9 mouse cellular contexts compared by ENCODE assay signal in the genomic region with DNA sequence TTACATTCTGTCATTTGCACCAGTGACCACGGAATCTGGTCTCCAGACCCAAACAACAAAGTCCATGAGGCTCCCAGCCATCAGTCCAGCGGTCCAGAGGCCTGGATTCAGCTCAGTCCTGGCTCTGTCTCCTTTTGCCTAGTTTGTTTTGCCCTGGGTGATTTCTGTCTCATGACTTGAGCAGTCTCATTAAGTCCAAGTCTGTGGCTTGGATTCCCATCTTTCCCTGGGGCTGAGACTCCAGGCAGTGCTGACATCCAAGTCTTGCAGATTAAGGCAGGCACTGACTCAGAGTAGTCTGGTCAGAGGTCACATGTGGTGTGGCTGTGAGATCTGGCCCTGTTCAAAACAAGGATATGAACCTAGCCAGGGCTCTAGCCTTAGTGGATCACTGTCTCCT. TPM values are rescaled to one million over a fixed set of nuclear protein-coding genes. Genes with fewer than 3 reads are reported as not detected.
DNase-seq lines count a peak whose midpoint lies in the region; TF ChIP-seq lines count a peak whose summit lies in the region.
"Had no signal": no experiment of that assay in that cellular context is flagged by ENCODE, and none has a peak within 500 bp of the region (broad histone marks: within the 10 kb centered on the region; RNA-seq: fewer than 3 reads in every experiment).

No protein-coding gene starts in this region.

- peaks cover 14% of the 10 kb centered on the region for H3K79me3 ChIP-seq in C2C12 (ENCODE audit: low read depth)

- peak overlapping the region; percentile 83 for H3K27ac ChIP-seq in embryonic fibroblast, embryonic 13.5 days (ENCODE audit: insufficient read depth, low read length)

- H3K36me3 ChIP-seq in C2C12 (ENCODE audit: control insufficient read depth, insufficient read depth): peaks cover 26% of the 10 kb centered on the region

- H3K4me1 ChIP-seq in embryonic fibroblast, embryonic 13.5 days (ENCODE audit: control insufficient read depth, insufficient read depth, low read length): peaks cover 11% of the 10 kb centered on the region

- TF ChIP-seq POLR2A in embryonic fibroblast, embryonic 13.5 days (IDR thresholded peaks at IDR 0.05; ENCODE audit: low read depth, low read length): no peak

- intact Hi-C loops in left cerebral cortex, postnatal 36 days (cut with DNase I): no loop called here

- peaks cover 20% of the 10 kb centered on the region for H3K79me2 ChIP-seq in C2C12 (ENCODE audit: control insufficient read depth, insufficient read depth)

- H3ac ChIP-seq in C2C12 (ENCODE audit: control insufficient read depth, insufficient read length, low read depth): peak overlapping the region; percentile 19

- no peak overlapping the region for H3K4me3 ChIP-seq in C2C12 (ENCODE audit: insufficient read depth, poor library complexity, severe bottlenecking)
- H3K4me3 ChIP-seq in embryonic fibroblast, embryonic 13.5 days (ENCODE audit: insufficient read depth, low read length): no peak overlapping the region

- H3K27me3 ChIP-seq in C2C12 (ENCODE audit: control insufficient read depth, insufficient read depth, insufficient read length): no peaks in the 10 kb centered on the region

- peak; percentile 69 for DNase-seq in gastrocnemius, adult 18-20 months (ENCODE audit: low spot score)
- DNase-seq in gastrocnemius, postnatal 10 days: no peak
- peak; percentile 76 to 89 for DNase-seq in kidney, postnatal 36 days
- DNase-seq in retina, embryonic 14.5 days (ENCODE audit: low spot score): no peak
- DNase-seq in left cerebral cortex, postnatal 36 days (ENCODE audit: low spot score in 2 of 2): no peak
- no peak for DNase-seq in spleen, postnatal 14 days (ENCODE audit: low spot score in 2 of 2)
- DNase-seq: thymus, adult 18-20 months had no signal

- no peak for TF ChIP-seq CTCF in C2C12 (IDR thresholded peaks at IDR 0.05; ENCODE audit: control insufficient read depth, insufficient read depth, insufficient read length)
- TF ChIP-seq CTCF in embryonic fibroblast, embryonic 13.5 days (IDR thresholded peaks at IDR 0.05; ENCODE audit: borderline replicate concordance, insufficient read depth, low read length): no peak

TF ChIP-seq in C2C12, 6 proteins besides CTCF, POLR2A, EP300 and RAD21:
- peak; percentile 47 for TF ChIP-seq MAX (IDR thresholded peaks at IDR 0.05)
- TF ChIP-seq FOSL1 (IDR thresholded peaks at IDR 0.05; ENCODE audit: insufficient read depth, low read length, poor library complexity, severe bottlenecking): peak; percentile 17
- no peak for TF ChIP-seq MYOG (IDR thresholded peaks at IDR 0.05; ENCODE audit: control insufficient read depth, extremely low read depth, insufficient read length)
- peak; percentile 75 for TF ChIP-seq USF1 (IDR thresholded peaks at IDR 0.05; ENCODE audit: low read depth)
- no peak for TF ChIP-seq CEBPB (IDR thresholded peaks at IDR 0.05; ENCODE audit: low read depth)

RNA-seq across cellular contexts. Expression of a gene that starts 35.2 kb away (rescaled TPM):
- total RNA-seq in gastrocnemius, adult 18-20 months (2021): 10 to 100 TPM; 24.6 to 28.9 TPM
- 10 to 100 TPM; 28.2 to 29.8 TPM for total RNA-seq in gastrocnemius, postnatal 10 days (2021)
- polyA plus RNA-seq in C2C12 (2012; fragmentation: generic; extraction: Trizol): 57.5 TPM
- 89.9 and 109 TPM in 2 replicates for polyA plus RNA-seq in embryonic fibroblast, embryonic 13.5 days (2011; ENCODE audit: insufficient read length, low read depth, missing spikeins)
- 10 to 100 TPM; 13.0 to 14.3 TPM for total RNA-seq in left cerebral cortex, postnatal 36 days (2021)

Comparison
In these comparisons a context has a peak if more than half of its experiments do, and no peak if none do; other contexts are left out.
1. DNase-seq: peak in gastrocnemius, adult 18-20 months (single experiment) and kidney, postnatal 36 days (2 of 2); none in gastrocnemius, postnatal 10 days (single experiment), retina, embryonic 14.5 days (single experiment), left cerebral cortex, postnatal 36 days (0 of 2) and spleen, postnatal 14 days (0 of 2).